Mouse (Mus musculus) leukemia stem cell, adult 10-12 weeks (primary cell): ENCODE data around the gene Dnal4. TPM values are rescaled to one million over a fixed set of nuclear protein-coding genes. Genes with fewer than 3 reads are reported as not detected.

ENCODE experiments used
- polyA plus RNA-seq: library from polyadenylated mRNA; stranded (reverse); fragments of >175 nt; gene quantifications from 2 replicates; pipeline ENCODE4 v1.2.3, GENCODE M21; 2012; ENCODE audit warnings: low replicate concordance

Gene Dnal4
- polyA plus RNA-seq = 12.0 and 21.0 TPM in 2 replicates

GRCm38 (mm10) chr15:79777749-79778148 is at the start of gene Dnal4:
TSS of gene Dnal4 (minus strand) at chr15:79777849.

DNA sequence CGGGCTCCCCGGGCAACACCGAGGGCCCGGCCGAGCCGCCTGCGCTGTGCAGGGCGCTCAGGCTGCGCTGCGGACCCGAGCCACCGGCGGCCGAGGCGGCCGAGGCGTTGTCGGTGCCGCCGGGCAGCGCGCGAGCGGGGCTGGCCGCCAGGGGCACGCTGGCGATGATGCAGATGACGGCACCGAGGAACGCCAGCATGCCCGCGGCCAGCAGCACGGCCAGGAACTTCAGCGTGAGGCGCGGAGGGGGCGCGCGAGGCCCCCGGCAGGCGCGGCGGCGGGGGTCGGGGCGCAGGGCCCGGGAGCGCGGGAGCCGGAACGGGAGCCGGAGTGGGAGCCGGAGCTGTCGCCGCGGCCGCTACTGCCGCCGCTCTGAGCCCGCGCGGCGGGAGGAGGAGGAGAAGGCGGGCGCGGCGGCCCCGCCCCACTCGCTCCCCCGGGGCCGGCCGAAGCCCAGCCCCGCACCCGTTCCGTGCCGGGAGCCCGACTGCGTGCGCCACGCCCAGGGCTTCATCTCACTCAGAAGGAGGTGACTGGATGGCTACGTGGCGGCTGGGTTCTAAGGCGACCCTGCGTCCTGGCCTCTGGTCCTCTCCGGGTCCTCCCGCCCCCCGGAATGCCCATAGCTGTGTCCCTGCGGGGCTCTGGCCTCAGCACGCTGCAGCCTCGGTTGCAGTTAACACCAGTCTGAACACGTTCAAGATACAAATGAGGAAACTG is 26.9 kb upstream of the Dnal4 start, which contains the start of gene Nptxr:
Gene Nptxr, minus strand, starts transcription at position 415 of the 720 bp plus-strand sequence.

GRCm38 (mm10) chr15:79741921-79742705 is 35.5 kb downstream of the Dnal4 start, which contains the start of gene Sun2:
TSS of gene Sun2 (minus strand) at chr15:79742536.

Other genes starting within 250 kb of the Dnal4 start
- gene Ddx17, start 231.1 kb downstream of the Dnal4 start, polyA plus RNA-seq = 56.6 and 58.3 TPM in 2 replicates
- gene Dmc1, start 172.7 kb downstream of the Dnal4 start, polyA plus RNA-seq = not detected in 2 replicates
- gene Fam227a, start 118.9 kb downstream of the Dnal4 start, polyA plus RNA-seq = 0.03 and 0.14 TPM in 2 replicates
- gene Cby1, start 118.7 kb downstream of the Dnal4 start, polyA plus RNA-seq = 82.1 and 89.2 TPM in 2 replicates
- gene Tomm22, start 107.0 kb downstream of the Dnal4 start, polyA plus RNA-seq = 99.5 and 101 TPM in 2 replicates
- gene Josd1, start 89.9 kb downstream of the Dnal4 start, polyA plus RNA-seq = 70.7 and 83.5 TPM in 2 replicates
- gene Gtpbp1, start 87.0 kb downstream of the Dnal4 start, polyA plus RNA-seq = 113 and 151 TPM in 2 replicates
- 58.0 and 63.2 TPM in 2 replicates for gene Sun2, start 35.3 kb downstream of the Dnal4 start, polyA plus RNA-seq
- 0.45 and 1.6 TPM in 2 replicates for gene Nptxr, start 26.9 kb upstream of the Dnal4 start, polyA plus RNA-seq
- 0.36 TPM in 1 of 2 replicates, not detected in the other for gene Npcd, start 56.4 kb upstream of the Dnal4 start, polyA plus RNA-seq
- gene Cbx6, start 56.8 kb upstream of the Dnal4 start, polyA plus RNA-seq = 33.5 and 38.6 TPM in 2 replicates
- 1.2 and 3.2 TPM in 2 replicates for gene Apobec3, start 113.8 kb upstream of the Dnal4 start, polyA plus RNA-seq
- gene Cbx7, start 193.3 kb upstream of the Dnal4 start, polyA plus RNA-seq = 11.3 and 26.7 TPM in 2 replicates
- gene Pdgfb, start 237.1 kb upstream of the Dnal4 start, polyA plus RNA-seq = 4.3 and 4.7 TPM in 2 replicates